Mouse (Mus musculus) liver, adult 2 months (tissue): ENCODE measurements at regions not wholly inside any gene's neighbourhood (a gene's known extent, or its start where the extent isn't known, plus 50 kb on each side); places are given as distances from the start of the nearest gene placed in this dataset.
A peak's percentile ranks its signal among the peaks of the same experiment; 100 is the strongest.

ENCODE experiments used
- DNase-seq: peaks from one replicate; pipeline ENCODE4 v3.0.0-alpha.2; 2011; ENCODE audit warnings: low read depth, low spot score; ENCODE audit errors: extremely low read depth
- H3K27ac ChIP-seq: fragments of 200-500 bp; replicated peaks from 2 replicates; pipeline ENCODE4 v1.5.1; 2012; ENCODE audit warnings: low read depth, mild to moderate bottlenecking, control low read depth, inconsistent platforms, low read length; ENCODE audit not compliant: insufficient read depth
- H3K27me3 ChIP-seq: fragments of 200-500 bp; 2 replicates; pipeline ENCODE4 v1.6.1; 2012; ENCODE audit warnings: mild to moderate bottlenecking, moderate library complexity, low read length, inconsistent platforms; ENCODE audit not compliant: control insufficient read depth, insufficient read depth
- H3K36me3 ChIP-seq: fragments of 200-500 bp; 2 replicates; pipeline ENCODE4 v1.6.1; 2012; ENCODE audit warnings: low read length, inconsistent platforms; ENCODE audit not compliant: control insufficient read depth, insufficient read depth
- H3K4me1 ChIP-seq: fragments of 200-500 bp; 2 replicates; pipeline ENCODE4 v1.6.1; 2011; ENCODE audit warnings: low read length; ENCODE audit not compliant: control insufficient read depth, insufficient read depth
- H3K4me3 ChIP-seq: fragments of 200-500 bp; 2 replicates; pipeline ENCODE4 v1.5.1; 2011; ENCODE audit warnings: low read depth, mild to moderate bottlenecking, control low read depth, low read length, moderate library complexity; ENCODE audit not compliant: insufficient read depth
- H3K79me2 ChIP-seq: fragments of 200-500 bp; 2 replicates; pipeline ENCODE4 v1.6.1; 2012; ENCODE audit warnings: inconsistent platforms, mild to moderate bottlenecking, low read length, moderate library complexity; ENCODE audit not compliant: control insufficient read depth, insufficient read depth
- H3K9ac ChIP-seq: fragments of 200-500 bp; 2 replicates; pipeline ENCODE4 v1.6.1; 2012; ENCODE audit warnings: low read depth, mild to moderate bottlenecking, control low read depth, inconsistent platforms, low read length
- CTCF ChIP-seq: fragments of 200-500 bp; IDR thresholded peaks from 2 replicates; pipeline ENCODE4 v1.5.1; 2011; ENCODE audit warnings: low read depth, low read length, control low read depth
- POLR2A ChIP-seq: fragments of 200-500 bp; IDR thresholded peaks from 2 replicates; pipeline ENCODE4 v1.6.1; 2011; ENCODE audit warnings: low read length, control low read depth; ENCODE audit not compliant: insufficient read depth; ENCODE audit errors: extremely low read depth
- WGBS: fragments of 180-500 bp; shearing (Covaris S2); methylation state at CpG from one replicate; pipeline ENCODE4 v1.1.7; 2018; 5-methylcytosine and 5-hydroxymethylcytosine counted together

GRCm38 (mm10) chr16:72152920-72153319 is 155.2 kb upstream of the Robo1 start:
- Histone ChIP-seq H3K9ac (no peak overlapping the region), H3K79me2 (no peaks in the 10 kb centered on the region), H3K4me1 (no peaks in the 10 kb centered on the region), H3K36me3 (no peaks in the 10 kb centered on the region), H3K27ac (no peak overlapping the region), H3K4me3 (no peak overlapping the region), H3K27me3 (no peaks in the 10 kb centered on the region)
- TF ChIP-seq CTCF (no peak), POLR2A (no peak)
- WGBS, result 85% methylated on average over 2 of the region's 2 CpGs
- no peak for DNase-seq

GRCm38 (mm10) chr16:72157913-72158312 is 150.2 kb upstream of the Robo1 start:
- Histone ChIP-seq H3K79me2 (no peaks in the 10 kb centered on the region), H3K27ac (no peak overlapping the region), H3K9ac (no peak overlapping the region), H3K27me3 (no peaks in the 10 kb centered on the region), H3K4me3 (no peak overlapping the region), H3K4me1 (no peaks in the 10 kb centered on the region), H3K36me3 (no peaks in the 10 kb centered on the region)
- no peak for DNase-seq
- WGBS, result 88% methylated on average over 14 of the region's 14 CpGs
- no peak for TF ChIP-seq CTCF
- TF ChIP-seq POLR2A, result no peak

GRCm38 (mm10) chr16:72159411-72159810 is 148.7 kb upstream of the Robo1 start:
- WGBS, result 82% methylated on average over 4 of the region's 4 CpGs
- Histone ChIP-seq H3K9ac (no peak overlapping the region), H3K27ac (no peak overlapping the region), H3K4me3 (no peak overlapping the region), H3K27me3 (no peaks in the 10 kb centered on the region), H3K4me1 (no peaks in the 10 kb centered on the region), H3K79me2 (no peaks in the 10 kb centered on the region), H3K36me3 (no peaks in the 10 kb centered on the region)
- TF ChIP-seq POLR2A (no peak), CTCF (no peak)
- no peak for DNase-seq

GRCm38 (mm10) chr16:72175727-72176126 is 132.4 kb upstream of the Robo1 start:
- 77% methylated on average over 5 of the region's 5 CpGs for WGBS
- no peak for DNase-seq
- Histone ChIP-seq H3K27ac (no peak overlapping the region), H3K9ac (no peak overlapping the region), H3K79me2 (no peaks in the 10 kb centered on the region), H3K36me3 (no peaks in the 10 kb centered on the region), H3K4me1 (no peaks in the 10 kb centered on the region), H3K27me3 (no peaks in the 10 kb centered on the region), H3K4me3 (no peak overlapping the region)
- TF ChIP-seq CTCF, result no peak
- no peak for TF ChIP-seq POLR2A

- Histone ChIP-seq H3K27me3 (no peaks in the 10 kb centered on the region), H3K27ac (no peak overlapping the region), H3K9ac (no peak overlapping the region), H3K36me3 (no peaks in the 10 kb centered on the region), H3K4me1 (no peaks in the 10 kb centered on the region), H3K4me3 (no peak overlapping the region), H3K79me2 (no peaks in the 10 kb centered on the region)
- DNase-seq, result no peak
- TF ChIP-seq POLR2A (no peak), CTCF (no peak)
- WGBS, result 9% methylated on average over 1 of the region's 1 CpGs
Measured at GRCm38 (mm10) chr16:72194320-72194719, 113.8 kb upstream of the Robo1 start.

GRCm38 (mm10) chr16:72215360-72216013 is 92.6 kb upstream of the Robo1 start:
- DNase-seq, result peak; percentile 33
- no peaks in the 10 kb centered on the region for H3K4me1 ChIP-seq
- no peak overlapping the region for H3K27ac ChIP-seq
- 31% methylated on average over 15 of the region's 15 CpGs for WGBS
- no peaks in the 10 kb centered on the region for H3K27me3 ChIP-seq
- H3K36me3 ChIP-seq, result no peaks in the 10 kb centered on the region
- no peaks in the 10 kb centered on the region for H3K79me2 ChIP-seq
- H3K4me3 ChIP-seq, result no peak overlapping the region
- H3K9ac ChIP-seq, result no peak overlapping the region
- TF ChIP-seq POLR2A (no peak), CTCF (no peak)
